Mouse (Mus musculus): ENCODE data around the gene Dhtkd1.

GRCm38 (mm10) chr2:5900145-5900544 lies 42.4 kb downstream of the Dhtkd1 start:
- TF ChIP-seq ZC3H11A (IDR thresholded peaks at IDR 0.05; ENCODE audit: borderline replicate concordance, low read depth, low read length) (peak; percentile 52; the same call in 1 of the 2 replicates), HCFC1 (IDR thresholded peaks at IDR 0.05; ENCODE audit: borderline replicate concordance, insufficient read depth, low read length) (no peak), CHD2 (IDR thresholded peaks at IDR 0.05; ENCODE audit: low read depth, low read length) (no peak), ZNF384 (IDR thresholded peaks at IDR 0.05; ENCODE audit: low read depth, low read length) (no peak)
